Mouse (Mus musculus) intestine, postnatal 0 days (tissue): ENCODE data around the gene Kcnmb3. TPM values are rescaled to one million over a fixed set of nuclear protein-coding genes. Genes with fewer than 3 reads are reported as not detected.

ENCODE experiments used
- ATAC-seq: fragments of 200-750 bp; cut with Nextera tagmentation; 2 replicates; pipeline ENCODE4 v1.8.0; 2017; ENCODE audit warnings: mild to moderate bottlenecking, moderate TSS enrichment, moderate library complexity
- H3K27ac ChIP-seq: fragments of 300-500 bp; sonication (generic); 2 replicates; pipeline ENCODE4 v1.5.1; 2014; ENCODE audit warnings: mild to moderate bottlenecking, low read depth, low read length, moderate library complexity
- H3K27me3 ChIP-seq: fragments of 300-500 bp; sonication (generic); replicated peaks from 2 replicates; pipeline ENCODE4 v1.6.1; 2014; ENCODE audit warnings: low read length, mixed read lengths; ENCODE audit not compliant: control insufficient read depth, insufficient read depth
- H3K36me3 ChIP-seq: fragments of 300-500 bp; sonication (generic); 2 replicates; pipeline ENCODE4 v1.6.1; 2014; ENCODE audit warnings: mild to moderate bottlenecking, moderate library complexity; ENCODE audit not compliant: control insufficient read depth, insufficient read depth
- H3K4me1 ChIP-seq: fragments of 300-500 bp; sonication (generic); replicated peaks from 2 replicates; pipeline ENCODE4 v1.6.1; 2014; ENCODE audit warnings: antibody characterized with exemption, low read length, mixed read lengths; ENCODE audit not compliant: control insufficient read depth, insufficient read depth
- H3K4me2 ChIP-seq: fragments of 300-500 bp; sonication (generic); replicated peaks from 2 replicates; pipeline ENCODE4 v1.6.1; 2014; ENCODE audit warnings: low read depth, mild to moderate bottlenecking, moderate library complexity
- H3K4me3 ChIP-seq: fragments of 300-500 bp; sonication (generic); 2 replicates; pipeline ENCODE4 v1.5.1; 2014; ENCODE audit warnings: low read depth, low read length
- H3K9ac ChIP-seq: fragments of 300-500 bp; sonication (generic); 2 replicates; pipeline ENCODE4 v1.6.1; 2014; ENCODE audit warnings: mild to moderate bottlenecking, low read depth, low read length
- H3K9me3 ChIP-seq: fragments of 300-500 bp; sonication (generic); 2 replicates; pipeline ENCODE4 v1.6.1; 2016; ENCODE audit warnings: mixed run types; ENCODE audit not compliant: control insufficient read depth
- CTCF ChIP-seq: sonication (generic); IDR thresholded peaks from 2 replicates; pipeline ENCODE4 v1.5.1; 2016; ENCODE audit warnings: low read depth, mild to moderate bottlenecking, control low read depth, antibody characterized with exemption, moderate library complexity
- WGBS: fragments of 180-500 bp; shearing (Covaris S2); extraction: QIAGEN DNeasy Blood & Tissue Kit; methylation state at CpG from one replicate; pipeline ENCODE4 v1.1.7; 2014; 5-methylcytosine and 5-hydroxymethylcytosine counted together
- polyA plus RNA-seq: library from polyadenylated mRNA; unstranded; fragments of >200 nt; fragmentation: Nextera tagmentation; extraction: Ambion mirVana; gene quantifications from 2 replicates; pipeline ENCODE4 v1.2.1, GENCODE M21; 2015

Kcnmb3 gene
- polyA plus RNA-seq, 1 experiment from 2014 or later = 0.07 TPM

DNA sequence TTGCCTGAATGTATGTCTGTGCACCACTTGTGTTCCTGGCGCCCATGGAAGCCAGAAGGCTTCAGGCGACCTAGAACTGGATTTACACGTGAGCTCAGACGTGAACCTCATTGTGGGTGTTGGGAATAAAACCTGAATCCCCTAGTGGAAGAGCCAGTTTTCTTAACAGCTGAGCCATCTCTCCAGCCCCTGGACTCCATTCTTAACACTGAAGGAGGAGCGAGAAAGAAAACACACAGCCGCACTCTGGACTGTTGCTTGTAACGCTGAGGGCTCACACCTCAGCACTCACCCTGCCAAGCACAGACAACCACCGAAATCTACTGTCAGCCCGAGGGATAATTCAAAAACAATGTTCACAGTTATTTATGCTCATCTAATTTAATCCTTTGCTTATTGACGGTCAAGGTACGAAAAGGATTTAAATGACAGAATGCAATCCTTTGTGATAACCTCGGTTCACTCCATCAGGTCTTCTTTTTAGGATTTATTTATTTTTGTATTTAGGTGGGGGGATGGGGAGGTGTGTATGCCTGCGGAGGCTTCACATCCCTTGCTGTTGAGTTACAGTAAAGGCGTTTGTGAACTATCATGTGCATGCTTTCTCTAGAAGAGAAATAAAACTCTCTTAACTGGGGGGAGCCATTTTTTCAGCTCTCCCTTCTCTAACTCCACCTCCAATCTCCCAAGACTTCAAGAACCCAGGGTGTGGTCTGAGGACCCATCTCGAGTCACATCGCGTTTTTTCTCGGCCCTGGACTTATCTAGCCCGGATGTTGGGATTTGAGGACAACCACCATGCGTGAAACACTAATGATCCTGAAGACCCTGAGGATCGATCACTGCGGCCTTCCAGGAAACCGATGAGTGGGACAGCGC, 17.7 kb upstream of the Kcnmb3 start, which contains the start of gene Zfp639:
Gene Zfp639, plus strand, starts transcription at position 764 of the 879 bp plus-strand sequence.
- Histone ChIP-seq H3K27ac (peak within 1 kb of the TSS; percentile 94), H3K4me3 (peak within 1 kb of the TSS; percentile 86), H3K4me1 (0 out of 2 replicates have a peak, but pooled peaks cover 4% of the 10 kb centered on the region), H3K27me3 (no peaks in the 10 kb centered on the region), H3K9me3 (no peaks in the 10 kb centered on the region), H3K36me3 (no peaks in the 10 kb centered on the region), H3K9ac (peak within 1 kb of the TSS; percentile 95), H3K4me2 (peak within 1 kb of the TSS; percentile 81)
- ATAC-seq = no peak; the same call in none of the 2 replicates
- WGBS = 8% methylated on average over 24 of the region's 24 CpGs
- no peak for TF ChIP-seq CTCF

- Histone ChIP-seq H3K27ac (no peak overlapping the region), H3K4me2 (peak overlapping the region; percentile 81), H3K9me3 (no peaks in the 10 kb centered on the region), H3K4me1 (0 out of 2 replicates have a peak, but pooled peaks cover 4% of the 10 kb centered on the region), H3K27me3 (no peaks in the 10 kb centered on the region), H3K4me3 (no peak overlapping the region), H3K36me3 (no peaks in the 10 kb centered on the region), H3K9ac (0 out of 2 replicates have a peak overlapping the region, but pooled peaks have one; percentile 17)
- TF ChIP-seq CTCF = peak; percentile 92
- no peak for ATAC-seq
- 4% methylated on average over 17 of the region's 17 CpGs for WGBS
Measured at GRCm38 (mm10) chr3:32508666-32509324, 16.8 kb upstream of the Kcnmb3 start.

GRCm38 (mm10) chr3:32506366-32507225, 14.6 kb upstream of the Kcnmb3 start:
- Histone ChIP-seq H3K27me3 (no peaks in the 10 kb centered on the region), H3K36me3 (no peaks in the 10 kb centered on the region), H3K27ac (no peak overlapping the region), H3K9ac (no peak overlapping the region), H3K4me2 (no peak overlapping the region), H3K4me3 (no peak overlapping the region), H3K9me3 (no peaks in the 10 kb centered on the region), H3K4me1 (0 out of 2 replicates have a peak, but pooled peaks cover 4% of the 10 kb centered on the region)
- WGBS = 63% methylated on average over 11 of the region's 11 CpGs
- TF ChIP-seq CTCF = no peak
- no peak for ATAC-seq

DNA sequence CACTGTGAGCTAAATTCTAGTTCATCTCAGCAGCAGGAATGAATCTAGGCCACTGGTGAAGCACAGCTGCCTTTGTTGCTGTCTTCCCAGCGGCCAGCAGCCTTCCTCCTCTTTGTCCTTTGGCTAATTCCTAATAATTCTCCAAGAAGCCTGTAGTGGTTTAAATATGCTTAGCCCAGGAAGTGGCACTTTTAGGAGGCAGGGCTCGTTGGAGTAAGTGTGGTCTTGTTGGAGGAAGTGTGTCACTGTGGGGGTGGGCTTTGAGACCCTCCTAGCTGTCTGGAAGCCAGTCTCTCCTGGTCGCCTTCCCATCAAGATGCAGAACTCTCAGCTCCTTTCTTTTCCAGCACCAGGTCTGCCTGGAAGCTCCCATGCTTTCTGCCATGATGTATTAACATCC, 13.8 kb upstream of the Kcnmb3 start:
- no peak for TF ChIP-seq CTCF
- no peaks in the 10 kb centered on the region for H3K27me3 ChIP-seq

GRCm38 (mm10) chr3:32500346-32500745, 8.3 kb upstream of the Kcnmb3 start:
- no peak for TF ChIP-seq CTCF
- no peak overlapping the region for H3K9ac ChIP-seq
- no peak overlapping the region for H3K4me3 ChIP-seq
- WGBS = 94% methylated on average over 2 of the region's 2 CpGs
- ATAC-seq = no peak
- H3K9me3 ChIP-seq = no peaks in the 10 kb centered on the region
- H3K27me3 ChIP-seq = no peaks in the 10 kb centered on the region
- H3K27ac ChIP-seq = no peak overlapping the region
- no peak overlapping the region for H3K4me2 ChIP-seq
- no peaks in the 10 kb centered on the region for H3K36me3 ChIP-seq
- H3K4me1 ChIP-seq = no peaks in the 10 kb centered on the region

More for the DNA sequence above, 13.8 kb upstream of the Kcnmb3 start:
- 72% methylated on average over 3 of the region's 3 CpGs for WGBS
- H3K9me3 ChIP-seq = no peaks in the 10 kb centered on the region
- H3K9ac ChIP-seq = no peak overlapping the region
- no peak overlapping the region for H3K4me3 ChIP-seq
- H3K4me1 ChIP-seq = 0 out of 2 replicates have a peak, but pooled peaks cover 4% of the 10 kb centered on the region
- H3K4me2 ChIP-seq = no peak overlapping the region
- H3K36me3 ChIP-seq = no peaks in the 10 kb centered on the region
- no peak overlapping the region for H3K27ac ChIP-seq
- ATAC-seq = no peak
